Comparison of ENCODE assay signal across 11 mouse cellular contexts in the genomic region with DNA sequence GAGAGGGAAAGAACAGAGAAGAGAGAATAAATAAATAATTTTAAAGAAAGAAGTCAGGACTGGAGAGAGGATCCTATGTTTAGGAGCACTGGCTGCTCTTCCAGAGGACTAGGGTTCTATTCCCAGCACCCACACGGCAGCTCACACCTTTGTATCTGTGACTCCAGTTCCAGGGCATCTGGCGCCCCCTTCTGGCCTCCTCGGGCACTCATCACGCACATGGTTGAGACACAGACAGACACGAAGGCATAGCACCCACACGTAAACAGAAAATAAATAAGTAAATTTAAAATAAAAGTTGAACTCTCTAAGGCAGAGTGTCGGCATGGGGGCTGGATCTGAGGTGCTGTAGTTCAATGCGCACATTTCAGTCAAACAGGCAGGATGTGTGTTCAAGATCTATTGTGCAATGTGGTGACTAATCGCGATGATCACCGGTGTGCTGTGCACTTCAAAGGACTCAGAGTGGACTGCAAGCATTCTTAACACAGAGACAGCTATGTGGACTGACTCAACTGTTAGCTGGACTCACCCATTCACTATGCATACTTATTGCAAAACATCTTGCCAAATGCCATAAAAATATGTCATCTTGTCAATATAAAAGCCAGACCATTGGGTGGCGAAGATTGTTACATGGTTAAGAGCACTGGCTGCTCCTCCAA. TPM values are rescaled to one million over a fixed set of nuclear protein-coding genes. Genes with fewer than 3 reads are reported as not detected.
A peak's percentile ranks its signal among the peaks of the same experiment; 100 is the strongest.
DNase-seq lines count a peak whose midpoint lies in the region; ATAC-seq and TF ChIP-seq lines count a peak whose summit lies in the region.
"Had no signal": no experiment of that assay in that cellular context is flagged by ENCODE, and none has a peak within 500 bp of the region (broad histone marks: within the 10 kb centered on the region; RNA-seq: fewer than 3 reads in every experiment).

No protein-coding gene starts in this region.

- TF ChIP-seq EP300 in CH12.LX (IDR thresholded peaks at IDR 0.05; ENCODE audit: low read length), result no peak

- WGBS in hindbrain, postnatal 0 days, result 92% methylated on average over 12 of the region's 12 CpGs
- 89% methylated on average over 12 of the region's 12 CpGs for WGBS in hindbrain, embryonic 16.5 days
- WGBS in forebrain, embryonic 12.5 days, result 91% methylated on average over 12 of the region's 12 CpGs

- H3K4me1 ChIP-seq in hindbrain, postnatal 0 days (ENCODE audit: insufficient read depth, low read length), result no peaks in the 10 kb centered on the region
- H3K4me1 ChIP-seq in hindbrain, embryonic 16.5 days (ENCODE audit: control insufficient read depth, insufficient read depth, low read depth, low read length), result no peaks in the 10 kb centered on the region
- peaks cover 7 to 32% of the 10 kb centered on the region in 2 experiments for H3K4me1 ChIP-seq in CH12.LX (ENCODE audit: control insufficient read depth in 1 of 2, insufficient read depth in 2 of 2)
- no peaks in the 10 kb centered on the region for H3K4me1 ChIP-seq in forebrain, embryonic 12.5 days
- H3K4me1 ChIP-seq: embryonic facial prominence, embryonic 12.5 days; hindbrain, embryonic 12.5 days had no signal

- H3K9ac ChIP-seq in hindbrain, postnatal 0 days (replicated peaks; ENCODE audit: low read length), result no peak overlapping the region
- H3K9ac ChIP-seq in hindbrain, embryonic 16.5 days (ENCODE audit: low read depth, low read length), result no peak overlapping the region
- no peak overlapping the region for H3K9ac ChIP-seq in CH12.LX (ENCODE audit: insufficient read depth, low read depth)
- H3K9ac ChIP-seq in forebrain, embryonic 12.5 days, result no peak overlapping the region
- H3K9ac ChIP-seq: embryonic facial prominence, embryonic 12.5 days; hindbrain, embryonic 12.5 days had no signal

- no peak for TF ChIP-seq POLR2A in CH12.LX (IDR thresholded peaks at IDR 0.05; ENCODE audit: low read depth, low read length)

- ATAC-seq in hindbrain, postnatal 0 days, result no peak
- ATAC-seq in hindbrain, embryonic 16.5 days, result no peak
- no peak for ATAC-seq in forebrain, embryonic 12.5 days (ENCODE audit: low FRiP score)
- ATAC-seq in megakaryocyte-erythroid progenitor cell, adult 5-6 weeks (replicated peaks; ENCODE audit: low FRiP score, low TSS enrichment, poor library complexity, severe bottlenecking), result no peak

- H3K9me3 ChIP-seq in hindbrain, postnatal 0 days (ENCODE audit: low read length), result no peaks in the 10 kb centered on the region
- no peaks in the 10 kb centered on the region for H3K9me3 ChIP-seq in hindbrain, embryonic 16.5 days (ENCODE audit: control insufficient read depth, low read length)
- peaks cover 3% of the 10 kb centered on the region for H3K9me3 ChIP-seq in CH12.LX (replicated peaks; ENCODE audit: low read length)
- no peaks in the 10 kb centered on the region for H3K9me3 ChIP-seq in forebrain, embryonic 12.5 days
- H3K9me3 ChIP-seq: embryonic facial prominence, embryonic 12.5 days had no signal

- TF ChIP-seq CTCF in hindbrain, postnatal 0 days (IDR thresholded peaks at IDR 0.05; ENCODE audit: low read depth), result peak; percentile 27; the same call in 1 of the 2 replicates
- TF ChIP-seq CTCF in CH12.LX (conservative IDR thresholded peaks at IDR 0.05 in 1 of 2, IDR thresholded peaks at IDR 0.05 in 1 of 2; ENCODE audit: low read depth in 2 of 2, low read length in 2 of 2), result peak in 1 of 2 experiments; percentile 50; a peak in 2 of 4 replicates

- dilution Hi-C loops in CH12.LX (cut with MboI; ENCODE audit: extremely low pct_ligation_motif_present, extremely low pct_unique_long_range_greater_than_20kb, low sequenced_read_pairs), result no loop called here

- H3K27ac ChIP-seq in hindbrain, postnatal 0 days, result no peak overlapping the region
- no peak overlapping the region for H3K27ac ChIP-seq in hindbrain, embryonic 16.5 days (ENCODE audit: low read depth, low read length)
- H3K27ac ChIP-seq in CH12.LX (ENCODE audit: insufficient read depth, low read depth), result no peak overlapping the region
- no peak overlapping the region for H3K27ac ChIP-seq in forebrain, embryonic 12.5 days
- H3K27ac ChIP-seq: embryonic facial prominence, embryonic 12.5 days; hindbrain, embryonic 12.5 days had no signal

- in situ Hi-C loops in CH12.LX (cut with MboI; ENCODE audit: low pct_ligation_motif_present, low pct_unique_long_range_greater_than_20kb, low sequenced_read_pairs), result loop anchor here (5.0 to 10.0 kb wide), 3 partner anchors 120 to 347 kb away; a partner anchor contains a TSS

- DNase-seq in hindbrain, postnatal 0 days (ENCODE audit: low spot score), result no peak
- no peak for DNase-seq in CH12.LX (ENCODE audit: extremely low read depth)
- DNase-seq in induced T-regulatory cell, adult 2 months (ENCODE audit: low read depth), result peak; percentile 53
- DNase-seq in lung, postnatal 36 days, result peak; percentile 80
- DNase-seq in frontal cortex, postnatal 25 days (ENCODE audit: low spot score in 2 of 2), result no peak
- DNase-seq: gastrocnemius, postnatal 36 days had no signal

- no peaks in the 10 kb centered on the region for H3K79me2 ChIP-seq in CH12.LX (replicated peaks; ENCODE audit: control insufficient read depth, extremely low read depth, insufficient read depth, poor library complexity, severe bottlenecking)

- no peak overlapping the region for H3K4me3 ChIP-seq in hindbrain, postnatal 0 days (ENCODE audit: low read length)
- H3K4me3 ChIP-seq in hindbrain, embryonic 16.5 days (ENCODE audit: low read length), result no peak overlapping the region
- no peak overlapping the region for H3K4me3 ChIP-seq in CH12.LX (replicated peaks in 1 of 3; ENCODE audit: low read depth in 2 of 3, low read length in 2 of 3, poor library complexity in 1 of 3)
- H3K4me3 ChIP-seq in forebrain, embryonic 12.5 days (replicated peaks), result no peak overlapping the region
- H3K4me3 ChIP-seq: embryonic facial prominence, embryonic 12.5 days; hindbrain, embryonic 12.5 days had no signal

- TF ChIP-seq RAD21 in CH12.LX (IDR thresholded peaks at IDR 0.05; ENCODE audit: low read depth, low read length), result peak; percentile 46

- no peaks in the 10 kb centered on the region for H3K27me3 ChIP-seq in hindbrain, postnatal 0 days (ENCODE audit: insufficient read depth, low read length)
- H3K27me3 ChIP-seq in hindbrain, embryonic 16.5 days (replicated peaks; ENCODE audit: control insufficient read depth, insufficient read depth, low read length), result no peaks in the 10 kb centered on the region
- H3K27me3 ChIP-seq in CH12.LX (replicated peaks), result no peaks in the 10 kb centered on the region
- H3K27me3 ChIP-seq in forebrain, embryonic 12.5 days, result no peaks in the 10 kb centered on the region; the same call in 1 of the 2 replicates
- H3K27me3 ChIP-seq: embryonic facial prominence, embryonic 12.5 days; hindbrain, embryonic 12.5 days had no signal

- H3K36me3 ChIP-seq in hindbrain, postnatal 0 days (ENCODE audit: insufficient read depth, low read length), result no peaks in the 10 kb centered on the region
- H3K36me3 ChIP-seq in hindbrain, embryonic 16.5 days (ENCODE audit: control insufficient read depth, insufficient read depth, low read length), result no peaks in the 10 kb centered on the region
- H3K36me3 ChIP-seq in CH12.LX (replicated peaks in 1 of 2; ENCODE audit: control insufficient read depth in 1 of 2, insufficient read depth in 1 of 2, low read length in 1 of 2), result no peaks in the 10 kb centered on the region
- H3K36me3 ChIP-seq in forebrain, embryonic 12.5 days (replicated peaks), result no peaks in the 10 kb centered on the region
- H3K36me3 ChIP-seq: embryonic facial prominence, embryonic 12.5 days; hindbrain, embryonic 12.5 days had no signal

- no peak overlapping the region for H3K4me2 ChIP-seq in hindbrain, postnatal 0 days (ENCODE audit: low read depth, low read length)
- H3K4me2 ChIP-seq in hindbrain, embryonic 16.5 days (ENCODE audit: low read length), result no peak overlapping the region
- H3K4me2 ChIP-seq in CH12.LX (ENCODE audit: insufficient read depth, low read depth, poor library complexity, severe bottlenecking), result no peak overlapping the region
- no peak overlapping the region for H3K4me2 ChIP-seq in forebrain, embryonic 12.5 days
- H3K4me2 ChIP-seq: embryonic facial prominence, embryonic 12.5 days; hindbrain, embryonic 12.5 days had no signal

TF ChIP-seq in CH12.LX, 34 proteins besides CTCF, POLR2A, EP300 and RAD21:
- peak; percentile 60 for TF ChIP-seq SMC3 (IDR thresholded peaks at IDR 0.05; ENCODE audit: low read depth, low read length)
- TF ChIP-seq RCOR1 (conservative IDR thresholded peaks at IDR 0.05; ENCODE audit: low read depth, low read length), result no peak

RNA-seq across cellular contexts. Expression of a gene that starts 31.4 kb away (rescaled TPM):
- total RNA-seq in hindbrain, postnatal 0 days (2014; rRNA removed), result 38.5 and 69.2 TPM in 2 replicates
- polyA plus RNA-seq in hindbrain, postnatal 0 days (2015; fragmentation: Nextera tagmentation; extraction: Ambion mirVana), result 86.6 and 87.4 TPM in 2 replicates
- polyA plus RNA-seq in hindbrain, embryonic 16.5 days (2015; fragmentation: Nextera tagmentation; extraction: Ambion mirVana), result 89.8 and 92.4 TPM in 2 replicates
- total RNA-seq in CH12.LX (2012; rRNA removed) (118 and 120 TPM in 2 replicates), CH12.LX (2014; rRNA removed) (155 and 160 TPM in 2 replicates)
- polyA plus RNA-seq in CH12.LX (2012; ENCODE audit: insufficient read length, low read depth), result 99.6 and 104 TPM in 2 replicates
- polyA plus RNA-seq in forebrain, embryonic 12.5 days (2016; fragmentation: Nextera tagmentation; extraction: Ambion mirVana), result 137 and 145 TPM in 2 replicates
- total RNA-seq in megakaryocyte-erythroid progenitor cell, adult 5-6 weeks (2014; fragmentation: Nextera tagmentation), result 139 and 192 TPM in 2 replicates
- total RNA-seq in megakaryocyte-erythroid progenitor cell, adult 5-6 weeks (2017), result 133 and 138 TPM in 2 replicates

Comparison
In these comparisons a context has a peak if more than half of its experiments do, and no peak if none do; other contexts are left out.
1. DNase-seq: peak in induced T-regulatory cell, adult 2 months (single experiment) and lung, postnatal 36 days (single experiment); none in hindbrain, postnatal 0 days (single experiment), CH12.LX (single experiment) and frontal cortex, postnatal 25 days (0 of 2).